Mouse (Mus musculus) neural tube, embryonic 14.5 days (tissue): ENCODE data around the gene Scnn1b. TPM values are rescaled to one million over a fixed set of nuclear protein-coding genes. Genes with fewer than 3 reads are reported as not detected.

Source experiments
- polyA plus RNA-seq: library from polyadenylated mRNA; unstranded; fragments of >200 nt; fragmentation: Nextera tagmentation; extraction: Ambion mirVana; gene quantifications from 2 replicates; pipeline ENCODE4 v1.2.1, GENCODE M21; 2014

Scnn1b gene
- polyA plus RNA-seq, 1 experiment from 2014 or later = 0.21 TPM

Other genes starting within 250 kb of the Scnn1b start
- gene Usp31, start 157.8 kb upstream of the Scnn1b start, polyA plus RNA-seq = 6.0 and 7.5 TPM in 2 replicates
- gene Scnn1g, start 130.6 kb upstream of the Scnn1b start, polyA plus RNA-seq = 0.12 TPM in 1 of 2 replicates, not detected in the other
- gene Cog7, start 116.7 kb downstream of the Scnn1b start, polyA plus RNA-seq = 27.3 and 30.1 TPM in 2 replicates
- gene Gga2, start 156.2 kb downstream of the Scnn1b start, polyA plus RNA-seq = 25.7 and 46.6 TPM in 2 replicates
- 98.4 and 102 TPM in 2 replicates for gene Ubfd1, start 202.1 kb downstream of the Scnn1b start, polyA plus RNA-seq
- 10.7 and 11.2 TPM in 2 replicates for gene Ears2, start 202.2 kb downstream of the Scnn1b start, polyA plus RNA-seq
- gene Ndufab1, start 236.8 kb downstream of the Scnn1b start, polyA plus RNA-seq = 725 and 732 TPM in 2 replicates